Mouse (Mus musculus): ENCODE data around the gene Myom3. TPM values are rescaled to one million over a fixed set of nuclear protein-coding genes. Genes with fewer than 3 reads are reported as not detected.

The Myom3 gene
- polyA plus RNA-seq, 1 experiment from 2014 or later: 0.66 TPM

- peak; percentile 95 for ATAC-seq
- Histone ChIP-seq H3K9me3 (ENCODE audit: control insufficient read depth) (no peaks in the 10 kb centered on the region), H3K27ac (ENCODE audit: low read depth, low read length) (peak overlapping the region; percentile 54; the same call in 1 of the 2 replicates), H3K4me1 (replicated peaks; ENCODE audit: control insufficient read depth, insufficient read depth, low read length) (peaks cover 4% of the 10 kb centered on the region; the same call in 1 of the 2 replicates), H3K27me3 (replicated peaks; ENCODE audit: control insufficient read depth, insufficient read depth, low read length) (no peaks in the 10 kb centered on the region), H3K4me3 (ENCODE audit: low read depth, low read length) (no peak overlapping the region; the same call in 1 of the 2 replicates), H3K36me3 (ENCODE audit: control insufficient read depth, insufficient read depth) (no peaks in the 10 kb centered on the region), H3K4me2 (replicated peaks; ENCODE audit: low read depth) (peak overlapping the region; percentile 55), H3K9ac (ENCODE audit: low read depth, low read length) (no peak overlapping the region)
- WGBS: 6% methylated on average over 19 of the region's 19 CpGs
- 0 out of 2 replicates have a peak, but pooled peaks have one; percentile 15 for TF ChIP-seq CTCF (IDR thresholded peaks at IDR 0.05; ENCODE audit: low read depth)
These were observed 2.9 kb downstream of the Myom3 start for GRCm38 (mm10) chr4:135762251-135762906.

- Histone ChIP-seq H3K4me1 (replicated peaks; ENCODE audit: control insufficient read depth, insufficient read depth, low read length) (peaks cover 4% of the 10 kb centered on the region; the same call in 1 of the 2 replicates), H3K4me3 (ENCODE audit: low read depth, low read length) (no peak overlapping the region), H3K27me3 (replicated peaks; ENCODE audit: control insufficient read depth, insufficient read depth, low read length) (no peaks in the 10 kb centered on the region), H3K9me3 (ENCODE audit: control insufficient read depth) (no peaks in the 10 kb centered on the region), H3K27ac (ENCODE audit: low read depth, low read length) (no peak overlapping the region), H3K36me3 (ENCODE audit: control insufficient read depth, insufficient read depth) (no peaks in the 10 kb centered on the region), H3K9ac (ENCODE audit: low read depth, low read length) (no peak overlapping the region), H3K4me2 (replicated peaks; ENCODE audit: low read depth) (no peak overlapping the region)
- WGBS: 88% methylated on average over 13 of the region's 13 CpGs
- no peak for ATAC-seq
- TF ChIP-seq CTCF (IDR thresholded peaks at IDR 0.05; ENCODE audit: low read depth): no peak
These were observed 5.2 kb downstream of the Myom3 start for GRCm38 (mm10) chr4:135764700-135765099.

GRCm38 (mm10) chr4:135765707-135766106, 6.2 kb downstream of the Myom3 start:
- 84% methylated on average over 8 of the region's 8 CpGs for WGBS
- ATAC-seq: no peak

GRCm38 (mm10) chr4:135766976-135767375, 7.5 kb downstream of the Myom3 start:
- Histone ChIP-seq H3K4me1 (replicated peaks; ENCODE audit: control insufficient read depth, insufficient read depth, low read length) (peaks cover under 1% of the 10 kb centered on the region; the same call in 1 of the 2 replicates), H3K9me3 (ENCODE audit: control insufficient read depth) (no peaks in the 10 kb centered on the region), H3K36me3 (ENCODE audit: control insufficient read depth, insufficient read depth) (no peaks in the 10 kb centered on the region), H3K27me3 (replicated peaks; ENCODE audit: control insufficient read depth, insufficient read depth, low read length) (no peaks in the 10 kb centered on the region), H3K27ac (ENCODE audit: low read depth, low read length) (no peak overlapping the region), H3K4me2 (replicated peaks; ENCODE audit: low read depth) (no peak overlapping the region), H3K9ac (ENCODE audit: low read depth, low read length) (no peak overlapping the region), H3K4me3 (ENCODE audit: low read depth, low read length) (no peak overlapping the region)
- ATAC-seq: no peak
- 80% methylated on average over 3 of the region's 3 CpGs for WGBS
- no peak for TF ChIP-seq CTCF (IDR thresholded peaks at IDR 0.05; ENCODE audit: low read depth)

More at GRCm38 (mm10) chr4:135765707-135766106, 6.2 kb downstream of the Myom3 start:
- TF ChIP-seq CTCF (IDR thresholded peaks at IDR 0.05; ENCODE audit: low read depth): no peak
- H3K4me3 ChIP-seq (ENCODE audit: low read depth, low read length): no peak overlapping the region
- no peak overlapping the region for H3K9ac ChIP-seq (ENCODE audit: low read depth, low read length)
- H3K27ac ChIP-seq (ENCODE audit: low read depth, low read length): no peak overlapping the region
- no peaks in the 10 kb centered on the region for H3K27me3 ChIP-seq (replicated peaks; ENCODE audit: control insufficient read depth, insufficient read depth, low read length)
- H3K4me2 ChIP-seq (replicated peaks; ENCODE audit: low read depth): no peak overlapping the region
- H3K9me3 ChIP-seq (ENCODE audit: control insufficient read depth): no peaks in the 10 kb centered on the region
- peaks cover 4% of the 10 kb centered on the region; the same call in 1 of the 2 replicates for H3K4me1 ChIP-seq (replicated peaks; ENCODE audit: control insufficient read depth, insufficient read depth, low read length)
- no peaks in the 10 kb centered on the region for H3K36me3 ChIP-seq (ENCODE audit: control insufficient read depth, insufficient read depth)

- no peak overlapping the region for H3K27ac ChIP-seq (ENCODE audit: low read depth, low read length)
- peak; percentile 90 for TF ChIP-seq CTCF (IDR thresholded peaks at IDR 0.05; ENCODE audit: low read depth)
- 62% methylated on average over 14 of the region's 14 CpGs for WGBS
- H3K4me2 ChIP-seq (replicated peaks; ENCODE audit: low read depth): no peak overlapping the region
- no peak overlapping the region for H3K9ac ChIP-seq (ENCODE audit: low read depth, low read length)
- H3K36me3 ChIP-seq (ENCODE audit: control insufficient read depth, insufficient read depth): no peaks in the 10 kb centered on the region
- 0 out of 2 replicates have a peak, but pooled peaks have one; percentile 32 for ATAC-seq
- no peak overlapping the region for H3K4me3 ChIP-seq (ENCODE audit: low read depth, low read length)
- no peaks in the 10 kb centered on the region for H3K27me3 ChIP-seq (replicated peaks; ENCODE audit: control insufficient read depth, insufficient read depth, low read length)
- no peaks in the 10 kb centered on the region for H3K9me3 ChIP-seq (ENCODE audit: control insufficient read depth)
- no peaks in the 10 kb centered on the region for H3K4me1 ChIP-seq (replicated peaks; ENCODE audit: control insufficient read depth, insufficient read depth, low read length)
These were observed 9.3 kb downstream of the Myom3 start for GRCm38 (mm10) chr4:135768572-135769526.

Data from intestine, postnatal 0 days (tissue).